Mouse (Mus musculus): ENCODE results near the gene Cabp4. TPM values are rescaled to one million over a fixed set of nuclear protein-coding genes. Genes with fewer than 3 reads are reported as not detected.

Cabp4 gene
- polyA plus RNA-seq, 1 experiment from 2014 or later, result not detected

- Histone ChIP-seq H3K9ac (replicated peaks; ENCODE audit: low read length) (no peak overlapping the region), H3K9me3 (replicated peaks; ENCODE audit: control insufficient read depth, low read length) (no peaks in the 10 kb centered on the region), H3K27ac (replicated peaks; ENCODE audit: low read depth, low read length) (no peak overlapping the region), H3K4me1 (ENCODE audit: control insufficient read depth, insufficient read depth, low read length) (no peaks in the 10 kb centered on the region), H3K36me3 (replicated peaks; ENCODE audit: control insufficient read depth, insufficient read depth, low read depth, low read length) (no peaks in the 10 kb centered on the region), H3K27me3 (ENCODE audit: control insufficient read depth, insufficient read depth, low read length) (no peaks in the 10 kb centered on the region), H3K4me2 (ENCODE audit: low read depth, low read length) (no peak overlapping the region), H3K4me3 (ENCODE audit: low read depth, low read length) (no peak overlapping the region)
- DNase-seq (ENCODE audit: low spot score) (no peak), ATAC-seq (replicated peaks; ENCODE audit: insufficient number of reproducible peaks, low FRiP score, low TSS enrichment, low read depth) (no peak)
- 63% methylated on average over 3 of the region's 3 CpGs for WGBS
Measured at GRCm38 (mm10) chr19:4094348-4094747, 49.5 kb downstream of the Cabp4 start.

- Histone ChIP-seq H3K27ac (replicated peaks; ENCODE audit: low read depth, low read length) (no peak overlapping the region), H3K9me3 (replicated peaks; ENCODE audit: control insufficient read depth, low read length) (no peaks in the 10 kb centered on the region), H3K27me3 (ENCODE audit: control insufficient read depth, insufficient read depth, low read length) (no peaks in the 10 kb centered on the region), H3K4me3 (ENCODE audit: low read depth, low read length) (no peak overlapping the region), H3K4me1 (ENCODE audit: control insufficient read depth, insufficient read depth, low read length) (no peaks in the 10 kb centered on the region), H3K9ac (replicated peaks; ENCODE audit: low read length) (no peak overlapping the region), H3K4me2 (ENCODE audit: low read depth, low read length) (no peak overlapping the region), H3K36me3 (replicated peaks; ENCODE audit: control insufficient read depth, insufficient read depth, low read depth, low read length) (no peaks in the 10 kb centered on the region)
- 79% methylated on average over 7 of the region's 7 CpGs for WGBS
- no peak for DNase-seq (ENCODE audit: low spot score)
- ATAC-seq (replicated peaks; ENCODE audit: insufficient number of reproducible peaks, low FRiP score, low TSS enrichment, low read depth), result no peak
Measured at GRCm38 (mm10) chr19:4093772-4094171, 50.1 kb downstream of the Cabp4 start.

GRCm38 (mm10) chr19:4092750-4093149 lies 51.1 kb downstream of the Cabp4 start:
- 88% methylated on average over 3 of the region's 3 CpGs for WGBS
- Histone ChIP-seq H3K27me3 (ENCODE audit: control insufficient read depth, insufficient read depth, low read length) (no peaks in the 10 kb centered on the region), H3K36me3 (replicated peaks; ENCODE audit: control insufficient read depth, insufficient read depth, low read depth, low read length) (no peaks in the 10 kb centered on the region), H3K27ac (replicated peaks; ENCODE audit: low read depth, low read length) (no peak overlapping the region), H3K4me1 (ENCODE audit: control insufficient read depth, insufficient read depth, low read length) (no peaks in the 10 kb centered on the region), H3K9me3 (replicated peaks; ENCODE audit: control insufficient read depth, low read length) (no peaks in the 10 kb centered on the region), H3K4me2 (ENCODE audit: low read depth, low read length) (no peak overlapping the region), H3K9ac (replicated peaks; ENCODE audit: low read length) (no peak overlapping the region), H3K4me3 (ENCODE audit: low read depth, low read length) (no peak overlapping the region)
- no peak for ATAC-seq (replicated peaks; ENCODE audit: insufficient number of reproducible peaks, low FRiP score, low TSS enrichment, low read depth)
- no peak for DNase-seq (ENCODE audit: low spot score)

GRCm38 (mm10) chr19:4091383-4091782 lies 52.5 kb downstream of the Cabp4 start:
- H3K36me3 ChIP-seq (replicated peaks; ENCODE audit: control insufficient read depth, insufficient read depth, low read depth, low read length), result no peaks in the 10 kb centered on the region
- H3K4me2 ChIP-seq (ENCODE audit: low read depth, low read length), result no peak overlapping the region
- no peaks in the 10 kb centered on the region for H3K27me3 ChIP-seq (ENCODE audit: control insufficient read depth, insufficient read depth, low read length)
- H3K4me1 ChIP-seq (ENCODE audit: control insufficient read depth, insufficient read depth, low read length), result no peaks in the 10 kb centered on the region
- no peak overlapping the region for H3K9ac ChIP-seq (replicated peaks; ENCODE audit: low read length)
- 74% methylated on average over 2 of the region's 2 CpGs for WGBS
- no peak overlapping the region for H3K27ac ChIP-seq (replicated peaks; ENCODE audit: low read depth, low read length)
- no peak overlapping the region for H3K4me3 ChIP-seq (ENCODE audit: low read depth, low read length)
- no peak for DNase-seq (ENCODE audit: low spot score)
- H3K9me3 ChIP-seq (replicated peaks; ENCODE audit: control insufficient read depth, low read length), result no peaks in the 10 kb centered on the region
- ATAC-seq (replicated peaks; ENCODE audit: insufficient number of reproducible peaks, low FRiP score, low TSS enrichment, low read depth), result no peak

GRCm38 (mm10) chr19:4090446-4090845 lies 53.4 kb downstream of the Cabp4 start:
- Histone ChIP-seq H3K9ac (replicated peaks; ENCODE audit: low read length) (no peak overlapping the region), H3K27me3 (ENCODE audit: control insufficient read depth, insufficient read depth, low read length) (no peaks in the 10 kb centered on the region), H3K9me3 (replicated peaks; ENCODE audit: control insufficient read depth, low read length) (no peaks in the 10 kb centered on the region), H3K4me1 (ENCODE audit: control insufficient read depth, insufficient read depth, low read length) (no peaks in the 10 kb centered on the region), H3K27ac (replicated peaks; ENCODE audit: low read depth, low read length) (no peak overlapping the region), H3K4me3 (ENCODE audit: low read depth, low read length) (no peak overlapping the region), H3K36me3 (replicated peaks; ENCODE audit: control insufficient read depth, insufficient read depth, low read depth, low read length) (no peaks in the 10 kb centered on the region), H3K4me2 (ENCODE audit: low read depth, low read length) (no peak overlapping the region)
- ATAC-seq (replicated peaks; ENCODE audit: insufficient number of reproducible peaks, low FRiP score, low TSS enrichment, low read depth), result no peak
- 94% methylated on average over 3 of the region's 3 CpGs for WGBS
- no peak for DNase-seq (ENCODE audit: low spot score)

- H3K27ac ChIP-seq (replicated peaks; ENCODE audit: low read depth, low read length), result no peak overlapping the region
- no peak overlapping the region for H3K4me3 ChIP-seq (ENCODE audit: low read depth, low read length)
- no peaks in the 10 kb centered on the region for H3K4me1 ChIP-seq (ENCODE audit: control insufficient read depth, insufficient read depth, low read length)
- no peaks in the 10 kb centered on the region for H3K36me3 ChIP-seq (replicated peaks; ENCODE audit: control insufficient read depth, insufficient read depth, low read depth, low read length)
- ATAC-seq (replicated peaks; ENCODE audit: insufficient number of reproducible peaks, low FRiP score, low TSS enrichment, low read depth), result no peak
- no peak overlapping the region for H3K9ac ChIP-seq (replicated peaks; ENCODE audit: low read length)
- DNase-seq (ENCODE audit: low spot score), result no peak
- no peaks in the 10 kb centered on the region for H3K9me3 ChIP-seq (replicated peaks; ENCODE audit: control insufficient read depth, low read length)
- H3K27me3 ChIP-seq (ENCODE audit: control insufficient read depth, insufficient read depth, low read length), result no peaks in the 10 kb centered on the region
- 77% methylated on average over 6 of the region's 6 CpGs for WGBS
- H3K4me2 ChIP-seq (ENCODE audit: low read depth, low read length), result no peak overlapping the region
Measured at GRCm38 (mm10) chr19:4089128-4089527, 54.7 kb downstream of the Cabp4 start.

- no peak overlapping the region for H3K27ac ChIP-seq (replicated peaks; ENCODE audit: low read depth, low read length)
- DNase-seq (ENCODE audit: low spot score), result no peak
- WGBS, result 51% methylated on average over 5 of the region's 5 CpGs
Measured at GRCm38 (mm10) chr19:4088146-4088545, 55.7 kb downstream of the Cabp4 start.

GRCm38 (mm10) chr19:4087090-4087489 lies 56.7 kb downstream of the Cabp4 start:
- no peaks in the 10 kb centered on the region for H3K36me3 ChIP-seq (replicated peaks; ENCODE audit: control insufficient read depth, insufficient read depth, low read depth, low read length)
- DNase-seq (ENCODE audit: low spot score) (no peak), ATAC-seq (replicated peaks; ENCODE audit: insufficient number of reproducible peaks, low FRiP score, low TSS enrichment, low read depth) (no peak)
- H3K4me1 ChIP-seq (ENCODE audit: control insufficient read depth, insufficient read depth, low read length), result no peaks in the 10 kb centered on the region
- no peaks in the 10 kb centered on the region for H3K27me3 ChIP-seq (ENCODE audit: control insufficient read depth, insufficient read depth, low read length)
- H3K9me3 ChIP-seq (replicated peaks; ENCODE audit: control insufficient read depth, low read length), result no peaks in the 10 kb centered on the region
- 90% methylated on average over 5 of the region's 5 CpGs for WGBS
- H3K4me3 ChIP-seq (ENCODE audit: low read depth, low read length), result no peak overlapping the region
- no peak overlapping the region for H3K4me2 ChIP-seq (ENCODE audit: low read depth, low read length)
- no peak overlapping the region for H3K27ac ChIP-seq (replicated peaks; ENCODE audit: low read depth, low read length)
- no peak overlapping the region for H3K9ac ChIP-seq (replicated peaks; ENCODE audit: low read length)

More at GRCm38 (mm10) chr19:4088146-4088545, 55.7 kb downstream of the Cabp4 start:
- Histone ChIP-seq H3K4me1 (ENCODE audit: control insufficient read depth, insufficient read depth, low read length) (no peaks in the 10 kb centered on the region), H3K9me3 (replicated peaks; ENCODE audit: control insufficient read depth, low read length) (no peaks in the 10 kb centered on the region), H3K36me3 (replicated peaks; ENCODE audit: control insufficient read depth, insufficient read depth, low read depth, low read length) (no peaks in the 10 kb centered on the region), H3K27me3 (ENCODE audit: control insufficient read depth, insufficient read depth, low read length) (no peaks in the 10 kb centered on the region), H3K9ac (replicated peaks; ENCODE audit: low read length) (no peak overlapping the region), H3K4me2 (ENCODE audit: low read depth, low read length) (no peak overlapping the region), H3K4me3 (ENCODE audit: low read depth, low read length) (no peak overlapping the region)
- ATAC-seq (replicated peaks; ENCODE audit: insufficient number of reproducible peaks, low FRiP score, low TSS enrichment, low read depth), result no peak

All from embryonic facial prominence, embryonic 11.5 days (tissue).